Mouse (Mus musculus) Muller cell, postnatal 12 days (primary cell): Measurements from ENCODE around the gene Kcnh1.

ENCODE experiments used
- DNase-seq: peaks from one replicate; pipeline ENCODE4 v3.0.0-alpha.2; 2015; ENCODE audit errors: inconsistent ontology term

The Kcnh1 gene

DNA sequence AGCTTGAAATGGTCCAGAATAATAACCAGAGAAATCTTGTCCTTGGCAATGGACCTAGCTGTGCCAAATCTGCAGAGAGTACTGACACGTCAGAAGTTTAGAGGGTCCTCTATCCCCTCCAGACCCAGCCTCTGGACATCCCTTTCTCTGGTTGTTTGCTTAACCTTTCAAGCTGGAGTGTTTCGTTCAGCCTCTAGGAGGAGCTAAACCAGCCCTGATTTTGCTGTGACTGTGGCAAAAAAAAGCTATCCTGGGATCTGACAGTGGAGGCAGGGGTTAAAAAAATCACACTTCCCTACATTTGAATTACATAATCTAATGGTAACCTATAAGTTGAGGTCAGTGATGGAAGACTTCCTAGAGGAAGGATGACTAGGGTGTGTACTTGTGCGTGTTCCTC lies 133.6 kb downstream of the Kcnh1 start:
- DNase-seq: no peak

DNA sequence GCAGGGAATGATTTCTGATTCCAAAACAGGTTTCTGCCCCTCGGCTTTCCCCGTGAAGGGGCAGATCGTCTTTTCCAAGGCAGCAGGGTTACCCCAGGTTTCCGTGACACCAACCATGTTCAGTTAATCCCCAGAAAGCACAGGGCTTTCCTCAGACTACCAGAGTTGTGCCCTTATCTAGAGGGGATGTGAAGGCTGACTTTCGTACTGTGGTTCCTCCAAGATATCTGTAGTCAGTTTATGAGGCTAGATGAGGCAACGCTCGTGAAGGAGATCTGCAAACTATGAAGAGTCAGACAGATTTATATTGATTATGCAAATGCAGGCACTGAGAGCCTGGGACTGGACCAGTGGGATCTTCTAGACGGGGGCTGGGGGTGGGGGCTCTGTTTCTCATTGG lies 136.5 kb downstream of the Kcnh1 start:
- DNase-seq: no peak

DNA sequence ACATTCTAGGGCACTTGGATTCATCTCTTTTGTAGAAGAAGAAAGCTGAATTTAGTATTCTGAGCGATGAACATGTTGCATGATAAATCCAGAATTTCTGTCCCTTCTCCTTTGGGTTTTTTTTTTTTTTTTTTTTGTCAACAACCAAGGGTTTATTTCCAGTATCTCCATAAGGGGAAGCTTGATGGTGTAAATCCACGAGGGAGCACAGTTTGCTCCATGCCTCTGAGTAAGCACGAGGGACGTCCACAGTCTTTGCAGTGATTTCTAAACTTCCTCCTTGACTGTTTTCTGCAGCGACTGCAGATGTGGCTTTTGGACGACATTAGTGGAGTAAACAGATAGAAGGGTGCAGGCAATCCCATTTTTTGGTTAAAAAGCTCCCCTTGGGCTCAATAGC lies 140.6 kb downstream of the Kcnh1 start:
- DNase-seq: no peak

DNA sequence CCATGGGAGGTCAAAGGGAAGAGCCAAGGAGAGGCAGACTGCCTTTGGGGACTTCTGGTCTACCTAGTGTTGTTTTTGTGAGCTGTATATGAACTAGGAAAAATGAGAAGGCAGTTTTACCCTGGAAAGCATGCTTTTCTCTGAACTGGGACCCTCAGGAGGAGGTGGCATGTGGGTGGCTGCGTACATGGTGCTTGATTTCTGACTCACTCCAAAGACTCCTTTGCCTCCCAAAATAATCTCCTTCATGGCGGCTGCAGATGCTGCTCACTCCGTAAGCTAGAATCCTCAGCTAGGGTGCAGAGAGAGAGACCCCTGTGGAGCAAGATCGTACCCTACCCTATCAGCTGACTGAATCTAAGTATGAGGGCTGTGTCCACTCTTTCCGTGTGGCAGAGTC lies 145.5 kb downstream of the Kcnh1 start:
- no peak for DNase-seq

DNA sequence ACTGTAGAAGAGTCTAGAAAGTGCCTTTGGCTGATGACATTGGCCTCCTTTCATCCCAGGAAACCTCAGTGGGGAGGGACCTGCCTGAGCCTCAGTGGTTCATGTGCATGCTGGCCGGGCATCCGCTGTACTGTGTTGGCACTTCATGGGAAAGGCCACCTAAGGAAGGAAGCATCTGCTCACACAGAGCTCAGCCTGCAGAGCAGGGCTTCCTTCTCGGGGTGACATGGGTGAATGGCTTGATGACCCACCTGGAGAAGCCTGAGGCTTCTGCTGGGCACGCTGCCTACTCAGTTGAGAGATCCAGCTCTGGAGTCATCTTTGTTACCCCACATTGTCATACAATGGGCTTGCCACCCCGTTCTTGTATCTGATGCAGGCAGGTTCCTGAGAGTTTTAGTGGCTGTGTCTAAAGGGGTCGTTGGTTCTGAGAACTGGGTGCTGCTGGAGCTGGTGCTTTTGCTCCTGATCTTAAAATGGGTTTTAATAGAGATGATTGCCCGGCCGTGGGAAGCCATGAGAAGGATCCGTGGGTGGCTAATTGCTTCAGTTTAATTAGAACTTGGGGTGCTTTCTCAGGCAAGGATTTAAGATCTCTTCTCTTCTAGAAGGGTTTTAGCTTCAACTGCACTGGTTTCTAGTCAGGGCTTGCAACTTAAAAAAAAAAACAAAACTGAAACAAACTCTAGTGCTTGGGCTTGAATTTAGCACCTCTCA lies 148.9 kb downstream of the Kcnh1 start:
- no peak for DNase-seq

DNA sequence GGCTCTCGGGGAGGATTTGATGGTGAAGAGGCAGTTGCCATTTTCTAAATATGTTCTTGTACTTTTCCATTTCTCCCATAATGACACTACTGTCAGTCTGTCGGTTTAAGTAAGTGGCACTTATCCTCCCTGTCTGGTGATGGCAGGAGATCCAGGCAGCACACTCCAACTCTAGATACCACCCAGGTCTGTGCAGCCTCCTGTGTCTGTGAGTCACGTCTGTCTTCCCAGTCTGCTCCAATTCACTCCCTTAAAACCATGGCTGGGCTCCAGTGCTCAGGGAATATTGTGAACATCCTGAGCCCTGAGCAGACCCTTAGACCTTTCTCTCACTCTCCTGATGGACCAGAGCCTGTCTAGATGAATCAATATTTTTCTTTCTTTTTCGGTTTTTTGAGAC lies 151.2 kb downstream of the Kcnh1 start:
- no peak for DNase-seq

DNA sequence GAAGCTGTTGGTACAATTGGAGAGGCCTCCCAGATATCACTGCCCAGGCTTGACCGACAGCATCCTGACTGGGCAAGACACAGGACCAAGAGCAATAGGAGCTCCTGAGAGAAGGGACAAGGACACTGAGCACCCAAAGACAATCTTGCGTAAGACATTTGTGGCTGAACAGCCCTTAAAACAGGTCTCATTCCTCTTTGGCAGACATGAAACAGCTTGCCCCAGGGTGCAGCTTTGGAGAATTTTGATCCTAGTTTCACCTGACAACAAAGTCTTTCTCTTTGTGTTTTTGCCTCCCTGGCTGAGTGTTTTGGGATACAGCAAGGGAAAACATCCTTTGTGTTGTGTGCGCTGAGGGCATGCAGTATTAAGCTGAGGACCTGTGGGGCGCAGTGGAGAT lies 153.4 kb downstream of the Kcnh1 start:
- no peak for DNase-seq

DNA sequence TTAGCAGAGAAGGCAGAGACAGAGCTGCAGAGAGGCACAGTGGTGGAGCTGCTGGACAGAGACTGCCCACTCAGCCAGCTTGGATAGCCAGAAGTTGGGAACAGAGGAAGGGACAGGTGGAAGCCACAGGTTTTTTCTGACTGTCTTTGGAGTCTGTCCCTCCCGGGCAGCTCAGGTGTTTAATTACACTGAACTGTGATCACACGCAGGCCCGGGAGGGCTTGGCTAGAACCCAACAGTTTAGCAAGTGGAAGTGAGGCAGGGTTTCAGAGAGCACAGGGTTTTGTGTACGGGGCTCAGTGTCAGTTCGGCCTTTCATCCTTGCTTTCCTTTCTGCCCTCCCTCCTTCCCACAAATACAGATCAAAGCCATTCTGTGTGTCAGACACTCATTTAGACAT lies 156.8 kb downstream of the Kcnh1 start:
- no peak for DNase-seq

DNA sequence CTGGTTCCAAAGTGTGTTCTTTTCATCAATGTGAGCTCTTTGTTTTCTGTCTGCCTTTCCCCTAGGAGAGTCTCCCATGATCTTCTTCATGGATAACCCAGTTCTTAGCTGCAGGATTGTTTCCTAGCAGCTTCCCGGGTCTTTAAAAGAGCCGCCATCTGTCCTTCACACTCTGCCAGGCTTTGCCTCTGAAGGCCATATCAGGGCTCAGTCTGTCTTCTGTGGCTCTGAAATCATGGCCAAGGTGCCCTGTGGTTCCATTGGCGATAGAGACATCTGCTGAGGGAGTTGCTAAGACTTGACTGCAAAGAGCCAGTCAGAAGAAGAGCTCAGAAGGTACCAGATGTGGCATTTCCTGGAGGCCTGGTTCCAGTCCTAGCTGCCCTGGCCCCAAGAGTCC lies 165.7 kb downstream of the Kcnh1 start:
- DNase-seq: no peak

DNA sequence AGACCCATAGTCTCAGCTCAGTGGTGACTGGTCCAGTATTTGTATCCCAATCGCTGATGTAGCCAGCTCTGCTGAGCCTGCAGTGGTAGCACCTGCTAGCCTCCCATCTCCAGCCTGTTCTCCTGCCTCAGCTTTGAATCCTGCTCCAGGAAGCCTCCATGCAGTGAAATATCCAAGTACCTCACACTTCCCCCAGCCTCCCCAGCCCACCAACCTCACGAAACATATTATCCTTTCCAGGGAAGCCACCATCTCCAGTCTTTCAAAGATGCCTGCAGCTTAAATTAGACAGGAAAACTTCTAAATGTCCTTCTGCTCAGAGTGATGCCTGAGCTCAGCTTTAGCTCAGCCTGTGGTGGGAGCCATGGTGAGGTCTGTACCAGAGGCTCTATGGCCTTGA lies 168.6 kb downstream of the Kcnh1 start:
- no peak for DNase-seq

DNA sequence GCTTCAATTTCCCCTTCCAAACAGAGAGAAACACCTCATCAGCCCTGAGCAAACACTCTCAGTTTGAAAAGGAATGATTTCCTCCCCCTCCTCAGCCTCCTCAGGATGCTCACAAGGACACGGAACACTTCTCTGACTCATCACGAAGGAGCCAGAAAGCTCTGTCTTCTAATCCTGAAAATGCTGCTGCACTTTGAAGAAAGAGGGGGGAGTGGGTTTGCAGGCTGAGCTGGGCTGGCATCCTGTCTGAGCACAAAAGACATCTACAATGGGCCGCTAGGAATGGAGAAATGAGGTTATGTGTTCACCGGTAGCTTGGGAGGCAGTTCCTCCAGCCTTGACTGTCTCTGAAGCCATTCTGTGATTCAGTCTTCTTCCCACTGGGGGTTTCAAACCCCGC lies 177.8 kb downstream of the Kcnh1 start:
- no peak for DNase-seq

DNA sequence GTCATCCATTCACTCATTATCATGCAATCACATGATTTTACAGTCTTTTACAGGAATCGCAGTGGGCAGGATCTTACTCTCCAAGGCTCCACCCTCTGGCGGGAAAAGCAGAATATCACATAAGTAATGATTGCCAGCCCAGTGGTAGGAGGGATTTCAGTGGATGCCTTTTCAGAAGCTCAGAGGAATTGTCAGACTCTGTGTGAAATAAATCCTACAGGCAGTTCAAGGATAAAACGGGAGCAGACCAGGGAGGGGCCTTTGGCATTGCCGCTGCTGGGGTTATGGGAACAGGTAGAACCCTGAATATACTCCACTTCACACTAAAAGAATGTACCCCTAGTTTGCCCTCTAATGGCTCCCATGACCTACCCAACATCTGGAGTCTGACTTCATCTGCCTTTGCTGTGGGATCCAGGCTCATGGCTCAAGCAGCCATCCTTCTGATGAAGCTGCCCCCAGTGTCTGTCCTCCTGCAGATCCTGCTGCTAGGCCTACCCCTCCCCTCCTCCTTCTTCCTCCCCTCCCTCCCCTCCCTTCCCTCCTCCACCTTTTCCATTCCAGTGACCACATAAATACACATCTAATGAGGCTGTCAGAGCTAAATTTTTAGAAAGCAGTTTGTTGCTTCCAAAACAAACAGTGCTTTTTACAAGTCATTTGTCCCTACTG lies 181.5 kb downstream of the Kcnh1 start:
- no peak for DNase-seq

DNA sequence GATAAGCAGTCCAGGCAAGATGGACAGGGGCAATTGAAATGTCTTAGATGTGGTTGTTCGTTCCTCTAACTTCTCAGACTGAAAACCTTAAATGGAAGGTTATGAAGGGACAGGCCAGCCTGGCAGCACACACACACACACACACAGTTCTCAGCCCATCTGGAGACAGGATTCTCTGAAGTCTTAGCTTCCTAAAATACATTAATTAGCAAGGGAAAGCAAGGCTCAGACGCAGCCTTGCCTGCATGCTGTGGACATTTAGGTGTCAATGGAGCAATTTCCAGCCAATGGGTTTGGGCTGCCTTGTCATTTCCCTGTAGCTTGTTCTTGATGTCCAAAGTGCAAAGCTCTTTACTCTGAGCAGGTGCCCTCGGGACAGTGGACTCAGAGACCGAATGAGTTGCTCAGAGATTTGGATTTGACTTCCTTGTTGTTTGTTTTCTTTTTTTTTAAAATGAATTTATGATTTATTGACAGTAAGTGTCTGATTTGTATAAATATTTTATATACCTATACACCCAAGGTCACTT lies 188.0 kb downstream of the Kcnh1 start:
- no peak for DNase-seq

DNA sequence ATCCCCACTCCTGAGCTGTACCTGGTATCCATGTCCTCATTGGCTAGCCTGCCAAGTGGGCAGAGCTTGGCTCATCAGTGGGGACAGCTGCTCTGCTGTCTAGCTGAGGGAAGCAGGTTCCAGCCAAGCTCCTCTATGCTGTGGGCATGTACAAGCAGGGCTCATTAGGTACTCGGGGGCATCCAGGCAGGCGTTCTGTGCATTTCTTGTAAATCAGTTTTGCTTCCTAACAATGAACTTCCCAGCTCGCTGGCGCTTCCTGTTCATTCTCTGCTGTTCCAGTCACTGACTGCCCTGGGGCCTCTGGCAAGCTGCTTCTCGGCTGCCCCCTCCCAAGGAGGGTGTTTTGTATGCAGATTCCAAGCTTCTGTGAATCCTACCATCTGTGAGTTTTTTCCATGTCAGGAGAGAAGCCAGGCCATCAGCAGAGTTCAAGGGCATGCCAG lies 190.0 kb downstream of the Kcnh1 start:
- DNase-seq: peak; percentile 62

DNA sequence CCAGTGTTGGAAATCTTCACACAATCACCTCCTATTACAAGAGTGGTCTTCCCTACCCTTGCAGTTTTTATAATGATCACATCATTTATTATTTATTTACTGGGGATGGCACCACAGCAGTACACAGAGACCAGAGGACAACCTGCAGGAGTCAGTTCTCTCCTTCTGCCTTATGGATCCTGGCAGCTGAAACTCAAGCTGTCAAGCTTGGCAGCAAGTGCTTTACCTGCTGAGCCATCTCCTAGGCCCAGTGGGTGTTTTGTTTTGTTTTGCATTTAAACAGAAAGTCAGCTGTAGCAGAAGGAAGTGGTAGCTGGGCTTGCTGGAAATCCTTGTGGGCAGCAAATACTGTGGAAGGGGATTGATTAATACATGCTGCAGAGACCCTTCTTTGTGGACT lies 197.1 kb downstream of the Kcnh1 start:
- no peak for DNase-seq

DNA sequence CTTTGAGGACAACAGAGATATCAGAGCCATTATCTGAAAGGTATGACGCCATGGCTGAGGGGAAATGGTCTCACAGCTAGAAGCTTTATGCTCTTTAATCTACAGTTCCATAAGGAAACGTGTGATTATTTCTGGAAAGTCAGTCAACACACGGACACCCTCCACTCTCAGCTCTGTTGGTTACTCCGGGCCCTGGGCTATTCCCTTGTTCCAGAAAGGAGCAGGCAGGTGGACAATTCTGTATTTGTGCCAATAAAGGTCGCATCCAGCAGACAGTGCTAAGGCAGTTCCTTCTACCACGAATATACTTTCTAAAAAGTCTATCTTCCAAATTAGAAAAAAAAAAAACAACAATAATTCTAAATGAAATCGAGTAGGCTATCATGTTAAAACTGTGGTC lies 200.5 kb downstream of the Kcnh1 start:
- no peak for DNase-seq

DNA sequence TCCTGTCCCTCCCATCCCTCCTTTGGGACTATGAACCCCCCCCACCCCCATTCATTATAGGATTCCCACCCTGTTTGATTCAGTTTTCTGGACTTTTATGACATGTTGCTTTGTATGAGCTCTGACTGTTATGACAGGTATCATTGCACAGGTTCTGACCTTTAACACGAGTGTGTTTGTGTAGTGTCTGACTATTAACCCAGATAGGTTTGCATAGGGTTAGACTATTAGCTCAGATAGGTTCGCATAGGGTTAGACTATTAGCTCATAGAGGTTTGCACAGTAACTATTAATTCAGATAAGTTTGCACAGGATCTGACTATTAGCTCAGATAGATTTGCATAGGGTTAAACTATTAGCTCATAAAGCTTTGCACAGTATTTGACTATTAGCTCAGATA lies 201.7 kb downstream of the Kcnh1 start:
- DNase-seq: no peak

DNA sequence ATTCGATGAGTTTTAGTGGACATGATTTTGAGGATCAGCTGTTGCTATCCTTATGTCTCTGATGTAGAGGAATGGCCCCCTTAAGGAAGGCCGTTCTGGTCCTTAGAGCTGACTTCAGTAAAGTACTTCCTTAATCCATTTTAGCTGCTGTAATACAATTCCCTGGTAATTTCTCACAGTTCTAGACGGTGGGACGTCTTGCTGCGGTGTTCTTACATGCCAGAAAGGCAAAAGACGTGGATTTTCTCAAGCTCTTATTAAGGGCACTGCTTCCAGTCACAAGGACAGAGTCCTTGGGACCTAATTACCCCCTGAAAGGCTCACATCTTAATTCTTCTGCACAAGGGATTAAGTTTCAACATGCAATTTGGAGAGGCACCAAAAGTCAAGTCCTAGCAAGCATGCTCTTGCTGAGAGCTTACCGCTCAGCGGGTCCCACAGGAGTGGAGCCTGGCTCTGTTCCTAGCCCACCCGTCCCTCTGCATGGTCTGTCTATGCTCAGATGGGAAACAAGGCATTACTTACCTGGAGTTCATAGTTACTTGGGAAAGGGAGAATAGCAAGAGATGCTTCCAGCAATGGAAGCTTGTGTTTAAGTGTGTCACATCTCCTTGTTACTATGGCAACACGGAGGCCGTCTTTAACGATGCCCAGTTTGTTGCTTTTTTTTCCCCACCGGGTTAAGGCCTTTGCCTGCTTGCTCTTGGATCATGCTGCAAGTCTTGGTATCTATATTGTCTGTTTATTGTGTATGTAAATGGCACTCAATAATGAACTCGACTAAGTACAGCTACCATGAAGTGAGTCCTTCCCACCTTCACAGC lies 209.3 kb downstream of the Kcnh1 start:
- DNase-seq: no peak

DNA sequence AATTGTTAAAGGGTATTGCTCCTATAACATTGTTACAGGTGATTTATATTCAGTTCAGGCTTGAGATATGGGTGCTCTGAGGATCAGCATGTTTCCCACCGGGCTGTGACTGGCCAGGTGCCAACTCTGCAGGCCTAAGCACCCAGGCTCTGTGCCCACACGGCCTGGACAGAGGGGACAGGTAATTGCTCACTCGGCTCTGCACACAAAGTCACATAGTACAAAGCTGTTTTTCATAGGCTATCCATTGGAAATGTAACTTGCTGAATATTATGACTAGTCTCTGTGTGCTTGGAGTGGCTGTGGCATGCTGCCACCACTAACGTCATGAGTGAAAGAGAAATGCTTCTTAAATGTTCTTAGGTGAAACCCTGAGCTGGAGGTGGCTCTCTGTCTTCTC lies 210.4 kb downstream of the Kcnh1 start:
- no peak for DNase-seq

DNA sequence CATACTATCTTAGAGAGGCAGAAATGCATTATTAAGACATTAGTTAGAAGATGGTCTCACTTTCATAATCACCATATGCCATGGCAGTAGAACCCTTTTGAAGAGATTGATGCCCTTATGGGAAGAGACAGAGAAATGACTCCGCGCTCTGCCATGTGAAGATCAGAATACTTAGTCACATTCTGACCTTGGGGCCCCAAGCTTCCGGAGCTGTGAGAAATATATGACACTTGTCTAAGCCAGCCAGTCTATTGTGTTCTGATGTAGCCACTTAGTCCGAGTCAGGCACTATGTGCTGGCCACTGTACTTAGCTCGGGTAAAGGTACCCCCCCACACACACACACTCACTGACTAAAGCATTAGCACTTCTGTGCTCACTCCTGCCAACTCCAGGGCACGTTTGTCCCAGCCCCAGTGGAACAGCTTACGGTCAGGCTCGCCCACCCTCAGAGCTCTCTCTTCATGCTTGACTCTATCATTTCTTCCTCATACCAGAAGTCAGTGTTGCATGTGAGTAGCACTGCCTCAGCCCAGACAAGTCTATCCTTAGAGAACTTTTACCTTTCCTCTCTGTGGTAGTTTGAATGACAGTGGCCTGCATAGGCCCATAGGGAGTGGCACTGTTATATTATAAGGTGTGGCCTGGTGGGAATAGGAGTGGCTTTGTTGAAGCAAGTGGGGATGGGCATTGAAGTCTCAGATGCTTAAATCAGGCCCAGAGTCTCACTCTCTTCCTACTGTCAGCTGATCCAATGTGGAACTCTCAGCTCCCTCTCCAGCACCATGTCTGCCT lies 212.5 kb downstream of the Kcnh1 start:
- no peak for DNase-seq

DNA sequence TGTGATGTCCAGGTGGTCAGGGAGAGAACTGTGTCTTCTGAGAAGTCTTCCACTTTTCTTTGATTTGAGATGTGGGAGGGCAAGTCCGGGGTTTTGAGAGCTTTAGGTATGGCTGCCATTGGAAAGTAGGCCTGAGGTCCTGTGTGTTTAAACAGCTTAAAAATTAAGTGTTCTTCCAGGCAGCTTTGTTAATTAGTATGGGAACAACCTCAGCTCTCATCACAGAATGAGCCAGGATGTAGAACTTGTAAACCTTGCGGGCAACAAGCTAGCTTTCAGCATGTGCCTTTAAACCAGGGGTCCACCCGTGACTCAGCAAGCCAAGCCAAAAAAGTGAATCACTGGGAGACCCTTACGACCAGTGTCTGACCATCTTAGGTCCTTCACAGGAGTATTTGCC lies 214.6 kb downstream of the Kcnh1 start:
- no peak for DNase-seq

DNA sequence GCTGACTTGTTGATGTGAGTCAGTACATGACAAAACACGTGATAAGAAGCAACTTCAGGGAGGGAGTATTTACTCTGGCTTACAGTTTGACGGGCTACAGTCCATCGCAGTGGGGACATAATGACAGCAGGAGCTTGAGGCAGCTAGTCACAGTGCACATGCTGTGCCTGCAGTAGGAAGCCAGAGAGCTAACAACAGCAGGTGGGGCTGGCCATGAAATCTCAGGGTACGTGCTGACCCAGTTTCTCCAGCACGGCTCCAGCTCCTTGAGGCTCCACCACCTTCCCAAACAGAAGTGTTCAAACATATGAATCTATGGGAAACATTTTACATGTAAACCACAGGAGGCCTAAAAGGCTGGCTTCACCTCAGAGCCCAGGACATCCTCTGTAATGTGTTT lies 216.0 kb downstream of the Kcnh1 start:
- DNase-seq: no peak
